Mouse (Mus musculus) large intestine, adult 2 months (tissue): ENCODE results near the gene Trim8. TPM values are rescaled to one million over a fixed set of nuclear protein-coding genes. Genes with fewer than 3 reads are reported as not detected.

Source experiments
- polyA plus RNA-seq: library from polyadenylated mRNA; depleted of rRNA; stranded (reverse); fragments of >200 nt; gene quantifications from 2 replicates; pipeline ENCODE4 v1.2.3, GENCODE M21; 2012; rRNA removed

Trim8 gene
- polyA plus RNA-seq, 1 experiment = 16.4 TPM

Other genes with a start within 250 kb of the Trim8 start
- gene Nfkb2, start 197.4 kb upstream of the Trim8 start, polyA plus RNA-seq = 40.8 and 47.2 TPM in 2 replicates
- 29.0 and 38.8 TPM in 2 replicates for gene Psd, start 174.5 kb upstream of the Trim8 start, polyA plus RNA-seq
- gene Fbxl15, start 173.5 kb upstream of the Trim8 start, polyA plus RNA-seq = 14.5 and 19.4 TPM in 2 replicates
- gene Cuedc2, start 163.0 kb upstream of the Trim8 start, polyA plus RNA-seq = 46.7 and 47.9 TPM in 2 replicates
- gene Mfsd13a, start 160.6 kb upstream of the Trim8 start, polyA plus RNA-seq = 23.1 and 26.0 TPM in 2 replicates
- 2.4 and 4.9 TPM in 2 replicates for gene 2310034G01Rik, start 151.4 kb upstream of the Trim8 start, polyA plus RNA-seq
- 105 and 119 TPM in 2 replicates for gene Actr1a, start 106.0 kb upstream of the Trim8 start, polyA plus RNA-seq
- gene Sufu, start 104.8 kb upstream of the Trim8 start, polyA plus RNA-seq = 6.6 and 8.1 TPM in 2 replicates
- gene Arl3, start 71.5 kb downstream of the Trim8 start, polyA plus RNA-seq = 5.6 and 7.6 TPM in 2 replicates
- 1.7 and 1.8 TPM in 2 replicates for gene Sfxn2, start 71.7 kb downstream of the Trim8 start, polyA plus RNA-seq
- 35.5 and 41.8 TPM in 2 replicates for gene Wbp1l, start 97.4 kb downstream of the Trim8 start, polyA plus RNA-seq
- gene Cyp17a1, start 171.5 kb downstream of the Trim8 start, polyA plus RNA-seq = 0.25 and 0.82 TPM in 2 replicates
- gene Borcs7, start 188.2 kb downstream of the Trim8 start, polyA plus RNA-seq = 3.5 and 5.0 TPM in 2 replicates
- gene As3mt, start 205.8 kb downstream of the Trim8 start, polyA plus RNA-seq = 19.9 and 25.9 TPM in 2 replicates